Mouse (Mus musculus) brain, embryonic 14.5 days (tissue): ENCODE data around the gene Xpo4.

Source experiments
- CTCF ChIP-seq: fragments of 200-500 bp; IDR thresholded peaks from 2 replicates; pipeline ENCODE4 v1.5.1; 2012; ENCODE audit warnings: inconsistent platforms, mild to moderate bottlenecking, moderate library complexity, borderline replicate concordance; ENCODE audit not compliant: insufficient read depth, insufficient read length; ENCODE audit errors: extremely low read depth
- POLR2A ChIP-seq: fragments of 200-500 bp; IDR thresholded peaks from 2 replicates; pipeline ENCODE4 v1.6.1; 2012; ENCODE audit warnings: mild to moderate bottlenecking, inconsistent platforms, borderline replicate concordance; ENCODE audit not compliant: poor library complexity, insufficient read depth, insufficient read length, severe bottlenecking; ENCODE audit errors: extremely low read depth

DNA sequence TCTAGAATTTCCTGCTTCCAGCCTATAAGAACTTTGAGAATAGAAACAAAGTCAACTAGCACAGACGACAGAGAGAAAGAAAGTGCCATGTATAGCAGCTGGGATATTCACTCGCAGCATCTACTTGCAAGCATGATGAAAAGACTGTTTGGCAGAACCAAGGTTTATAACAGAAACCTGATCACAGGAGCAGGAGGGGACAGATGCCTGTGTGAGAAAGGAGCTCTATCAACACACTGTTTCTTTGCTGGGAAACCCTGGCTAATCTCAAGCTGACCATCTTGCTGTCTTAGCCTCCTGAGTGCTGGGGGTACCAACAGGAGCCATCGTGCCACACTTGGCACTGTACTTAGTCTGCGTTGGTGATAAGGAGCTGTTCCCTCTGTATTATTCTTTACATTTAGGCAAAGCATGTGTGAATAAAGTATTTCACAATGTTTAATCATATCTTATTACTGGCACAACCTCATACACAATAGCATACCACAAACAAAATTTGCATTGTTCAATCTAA, 55.4 kb downstream of the Xpo4 start:
- TF ChIP-seq POLR2A (no peak), CTCF (no peak)
